Mouse (Mus musculus): ENCODE data around the gene Tas1r3.

The Tas1r3 gene

DNA sequence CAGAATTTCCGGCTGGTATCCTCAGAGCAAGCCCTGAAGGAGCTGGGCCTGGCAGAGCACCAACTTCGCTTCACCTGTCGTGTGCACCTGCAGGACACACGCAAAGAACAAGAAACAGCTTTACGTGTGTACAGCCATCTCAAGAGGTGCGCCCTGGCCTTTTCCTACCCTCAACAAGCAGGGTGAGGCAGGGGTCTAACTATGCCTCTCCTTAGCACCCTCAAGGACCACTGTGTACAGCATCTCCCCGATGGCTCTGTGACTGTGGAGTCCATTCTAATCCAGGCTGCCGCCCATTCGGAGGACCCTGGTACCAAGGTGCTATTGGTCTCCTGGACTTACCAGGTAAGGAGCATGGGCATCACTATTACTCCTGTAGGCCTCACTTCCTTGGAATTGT, 25.0 kb upstream of the Tas1r3 start:
- DNase-seq (ENCODE audit: inconsistent age in 2 of 2, low spot score in 1 of 2) = no peak

GRCm38 (mm10) chr4:155887674-155888073, 24.5 kb upstream of the Tas1r3 start:
- no peak for DNase-seq (ENCODE audit: inconsistent age in 2 of 2, low spot score in 1 of 2)

DNA sequence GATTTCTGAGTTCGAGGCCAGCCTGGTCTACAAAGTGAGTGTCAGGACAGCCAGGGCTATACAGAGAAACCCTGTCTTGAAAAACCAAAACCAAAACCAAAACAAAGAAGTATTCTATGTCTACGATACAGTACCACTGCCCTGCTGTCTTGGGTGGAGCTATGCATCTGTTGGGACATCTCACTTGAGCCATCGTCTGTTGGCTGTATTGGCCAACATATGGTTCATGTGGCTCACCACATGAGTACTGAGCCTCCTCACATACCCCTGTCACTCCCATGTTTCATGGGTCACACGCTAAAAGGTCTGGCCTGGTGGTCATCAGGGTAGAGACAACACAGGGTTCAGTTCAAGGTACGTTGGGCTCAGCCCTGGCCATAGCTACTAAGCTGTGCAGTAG, 23.2 kb upstream of the Tas1r3 start:
- no peak for DNase-seq (ENCODE audit: inconsistent age in 2 of 2, low spot score in 1 of 2)

GRCm38 (mm10) chr4:155883587-155883986, 20.4 kb upstream of the Tas1r3 start:
- no peak for DNase-seq (ENCODE audit: inconsistent age in 2 of 2, low spot score in 1 of 2)

GRCm38 (mm10) chr4:155871404-155871803, 8.2 kb upstream of the Tas1r3 start:
- DNase-seq (ENCODE audit: inconsistent age in 2 of 2, low spot score in 1 of 2) = no peak

DNA sequence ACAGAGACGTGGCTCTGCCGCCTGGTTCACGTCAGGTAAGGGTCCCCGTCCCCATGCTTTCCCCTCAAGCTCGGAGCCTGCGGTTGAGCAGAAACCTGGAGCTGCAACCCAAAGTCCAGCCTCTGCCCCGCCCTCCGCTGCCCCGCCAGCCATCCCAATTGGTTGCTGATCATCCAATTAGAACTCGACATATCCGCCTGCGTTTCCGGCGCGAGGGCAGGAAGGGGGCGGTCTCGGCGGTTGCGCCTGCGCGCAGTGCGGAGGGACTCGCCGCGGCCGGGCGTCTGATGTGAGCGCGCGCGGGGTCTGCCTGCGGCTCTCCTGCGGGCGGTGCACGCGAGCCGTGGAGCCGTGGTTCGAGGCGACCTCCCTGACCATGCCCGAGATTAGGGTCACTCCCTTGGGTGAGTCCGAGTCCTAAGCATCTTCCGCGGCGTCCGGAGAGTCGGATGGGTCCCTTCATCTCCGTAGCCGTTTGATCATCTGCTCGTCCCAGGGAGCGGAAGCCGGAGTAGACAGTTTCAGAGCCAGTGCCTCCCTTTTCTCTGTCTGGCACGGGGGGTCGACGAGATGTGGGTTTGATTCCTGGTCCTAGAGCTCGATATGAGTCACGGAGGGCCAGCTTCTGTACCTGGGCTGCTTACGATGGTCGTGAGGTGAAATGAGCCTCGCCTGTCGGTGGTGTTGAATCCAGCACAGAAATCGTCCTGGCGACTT, 6.3 kb upstream of the Tas1r3 start, which contains the start of the genes Cptp and Ints11:
Gene Cptp (minus strand): TSS at position 124 of the 717 bp plus-strand sequence.
Gene Ints11 (plus strand): TSS at position 230 of the 717 bp plus-strand sequence.
- peak; percentile 98 to 99 for DNase-seq (ENCODE audit: inconsistent age in 2 of 2, low spot score in 1 of 2)

DNA sequence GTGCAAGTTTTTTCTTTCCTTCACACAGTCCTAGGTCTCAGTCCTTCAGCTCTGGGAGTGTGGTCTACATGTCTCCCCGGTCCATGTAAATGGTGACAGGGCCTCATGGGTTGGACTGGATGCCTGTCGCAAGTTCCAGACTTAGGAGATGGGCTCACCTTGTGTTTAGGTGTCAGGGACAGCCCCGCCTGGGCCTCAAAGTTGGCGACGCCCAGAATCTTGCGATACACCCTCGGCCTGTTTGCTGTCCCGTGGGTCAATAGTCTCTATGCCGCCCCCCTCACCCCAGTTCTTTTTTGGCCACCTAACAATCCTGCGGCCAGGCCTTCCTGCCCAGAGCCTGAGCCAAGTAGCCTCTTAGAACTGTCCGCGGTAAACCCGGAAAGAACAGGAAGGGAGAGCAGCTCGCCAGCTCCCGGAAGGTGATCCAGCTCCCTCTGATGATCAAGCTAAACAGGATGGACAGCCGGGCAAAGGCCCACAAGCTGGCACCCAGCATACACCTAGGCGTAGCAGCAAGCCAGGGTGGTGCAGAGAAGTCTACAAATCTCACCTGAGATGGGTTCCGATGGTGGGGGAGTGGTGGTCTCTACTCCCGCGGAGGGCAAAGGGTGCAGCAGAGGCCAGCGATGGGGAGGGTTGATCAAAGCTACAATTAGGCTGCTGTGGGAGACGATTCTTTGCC, 5.6 kb upstream of the Tas1r3 start:
- DNase-seq (ENCODE audit: inconsistent age in 2 of 2, low spot score in 1 of 2) = peak in 1 of 2 experiments; percentile 37

- peak in 1 of 2 experiments; percentile 36 for DNase-seq (ENCODE audit: inconsistent age in 2 of 2, low spot score in 1 of 2)
Measured at GRCm38 (mm10) chr4:155861787-155862186, 1.4 kb downstream of the Tas1r3 start.

DNA sequence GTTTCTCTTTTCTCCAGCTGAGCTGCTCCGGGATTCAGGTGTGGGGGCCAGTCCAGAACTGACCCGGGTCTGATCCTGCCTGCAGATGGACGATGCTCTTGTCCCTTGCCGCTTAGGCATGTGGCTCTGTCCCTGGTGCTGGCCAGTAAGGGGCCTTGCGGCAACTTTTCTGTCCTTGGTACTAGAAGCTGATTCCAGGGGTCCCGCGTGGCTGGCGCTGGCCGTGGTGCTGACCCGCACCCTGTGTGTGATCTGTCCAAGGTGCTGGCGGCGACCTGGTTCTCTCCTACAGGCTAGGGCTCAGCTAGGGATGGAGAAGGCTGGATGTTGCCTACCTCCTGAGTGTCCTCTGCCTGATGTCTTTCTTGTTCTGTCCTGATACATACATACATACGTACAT, 3.8 kb downstream of the Tas1r3 start:
- peak; percentile 50 to 69 for DNase-seq (ENCODE audit: inconsistent age in 2 of 2, low spot score in 1 of 2)

- DNase-seq (ENCODE audit: inconsistent age in 2 of 2, low spot score in 1 of 2) = no peak
Measured at GRCm38 (mm10) chr4:155856881-155857280, 6.3 kb downstream of the Tas1r3 start.

- DNase-seq (ENCODE audit: inconsistent age in 2 of 2, low spot score in 1 of 2) = no peak
Measured at GRCm38 (mm10) chr4:155856071-155856470, 7.1 kb downstream of the Tas1r3 start.

DNA sequence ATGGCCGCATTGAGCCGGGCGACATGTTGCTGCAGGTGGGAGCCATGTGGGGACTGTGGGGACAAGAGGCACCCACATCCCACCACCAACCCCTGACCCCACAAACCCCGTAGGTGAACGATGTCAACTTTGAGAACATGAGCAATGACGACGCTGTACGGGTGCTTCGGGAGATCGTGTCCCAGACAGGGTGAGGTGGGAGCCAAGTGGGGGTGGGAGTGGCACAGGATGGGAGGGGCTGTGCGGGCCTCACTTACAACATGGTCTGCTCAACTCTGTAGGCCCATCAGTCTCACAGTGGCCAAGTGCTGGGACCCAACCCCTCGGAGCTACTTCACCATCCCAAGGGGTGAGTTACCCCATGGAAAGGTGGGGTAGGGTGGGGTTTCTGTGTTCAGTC, 8.2 kb downstream of the Tas1r3 start:
- DNase-seq (ENCODE audit: inconsistent age in 2 of 2, low spot score in 1 of 2) = no peak

DNA sequence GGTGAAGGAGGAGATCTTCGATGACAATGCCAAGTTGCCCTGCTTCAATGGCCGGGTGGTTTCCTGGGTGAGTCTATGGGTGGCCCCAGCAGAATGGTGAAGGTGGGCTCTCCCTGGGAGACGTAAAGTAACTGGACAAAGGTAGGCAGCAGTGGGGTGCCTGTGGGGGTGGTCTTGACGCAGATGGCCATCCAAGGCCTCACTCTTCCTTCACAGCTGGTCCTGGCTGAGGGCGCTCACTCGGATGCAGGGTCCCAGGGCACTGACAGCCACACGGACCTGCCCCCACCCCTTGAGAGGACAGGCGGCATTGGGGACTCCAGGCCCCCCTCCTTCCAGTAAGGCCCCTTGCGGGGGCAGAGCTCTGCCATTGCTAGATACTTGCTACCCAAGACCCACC, 9.7 kb downstream of the Tas1r3 start:
- no peak for DNase-seq (ENCODE audit: inconsistent age in 2 of 2, low spot score in 1 of 2)

- DNase-seq (ENCODE audit: inconsistent age in 2 of 2, low spot score in 1 of 2) = peak in 1 of 2 experiments; percentile 67
Measured at GRCm38 (mm10) chr4:155851951-155852411, 11.2 kb downstream of the Tas1r3 start.

- peak in 1 of 2 experiments; percentile 86 for DNase-seq (ENCODE audit: inconsistent age in 2 of 2, low spot score in 1 of 2)
Measured at GRCm38 (mm10) chr4:155851368-155851767, 11.8 kb downstream of the Tas1r3 start.

DNA sequence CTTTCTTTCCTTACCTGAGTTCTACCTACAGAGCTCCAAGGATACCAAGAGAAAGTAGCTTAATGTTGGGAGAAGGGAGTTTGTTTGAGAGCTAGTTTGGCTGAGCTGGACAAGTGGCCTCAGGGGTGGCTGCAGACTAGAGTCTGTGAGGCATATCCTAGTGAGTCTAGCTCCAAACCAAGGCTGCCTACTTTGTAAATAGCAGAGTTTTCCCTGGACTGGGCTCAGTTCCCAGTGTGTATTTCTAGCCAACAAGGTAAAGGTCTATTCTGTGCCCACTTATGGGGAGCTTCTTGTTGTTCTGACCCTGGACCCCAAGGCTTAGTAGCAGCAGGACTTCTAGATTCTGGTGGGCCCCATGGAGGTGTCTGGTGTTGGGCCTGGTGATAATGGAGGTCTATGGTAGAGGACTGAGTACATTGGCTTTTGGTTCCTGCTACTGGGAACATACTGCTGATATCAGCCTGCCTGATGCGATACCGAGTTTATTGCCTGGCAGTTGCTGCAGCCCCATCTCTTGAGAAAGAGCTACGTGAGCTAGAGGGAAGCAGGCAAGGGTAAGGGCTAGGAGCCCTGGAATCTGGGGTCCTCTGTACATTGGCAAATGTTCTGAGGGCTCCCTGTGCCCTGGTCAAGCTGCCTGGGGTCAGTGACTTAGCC, 13.2 kb downstream of the Tas1r3 start:
- DNase-seq (ENCODE audit: inconsistent age in 2 of 2, low spot score in 1 of 2) = no peak

DNA sequence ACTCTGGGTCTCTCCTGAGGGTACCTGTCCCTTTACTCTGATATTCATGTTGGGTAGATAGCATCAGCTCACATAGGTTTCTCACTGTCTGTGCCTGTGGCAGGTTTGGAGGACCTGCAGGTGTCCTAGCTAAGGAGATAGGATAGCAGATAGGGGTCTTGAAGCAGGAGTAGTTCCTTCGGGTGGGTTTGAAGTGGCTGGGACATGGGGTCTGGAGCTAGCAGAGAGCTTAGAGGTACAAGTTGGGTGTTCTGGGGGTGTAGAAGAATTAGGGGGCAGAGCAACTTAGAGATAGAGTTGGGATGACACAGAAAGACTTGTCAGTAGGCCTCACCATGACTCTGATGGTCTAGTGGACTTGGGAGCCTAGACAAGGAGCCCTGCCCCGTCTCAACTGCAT, 13.8 kb downstream of the Tas1r3 start:
- no peak for DNase-seq (ENCODE audit: inconsistent age in 2 of 2, low spot score in 1 of 2)

DNA sequence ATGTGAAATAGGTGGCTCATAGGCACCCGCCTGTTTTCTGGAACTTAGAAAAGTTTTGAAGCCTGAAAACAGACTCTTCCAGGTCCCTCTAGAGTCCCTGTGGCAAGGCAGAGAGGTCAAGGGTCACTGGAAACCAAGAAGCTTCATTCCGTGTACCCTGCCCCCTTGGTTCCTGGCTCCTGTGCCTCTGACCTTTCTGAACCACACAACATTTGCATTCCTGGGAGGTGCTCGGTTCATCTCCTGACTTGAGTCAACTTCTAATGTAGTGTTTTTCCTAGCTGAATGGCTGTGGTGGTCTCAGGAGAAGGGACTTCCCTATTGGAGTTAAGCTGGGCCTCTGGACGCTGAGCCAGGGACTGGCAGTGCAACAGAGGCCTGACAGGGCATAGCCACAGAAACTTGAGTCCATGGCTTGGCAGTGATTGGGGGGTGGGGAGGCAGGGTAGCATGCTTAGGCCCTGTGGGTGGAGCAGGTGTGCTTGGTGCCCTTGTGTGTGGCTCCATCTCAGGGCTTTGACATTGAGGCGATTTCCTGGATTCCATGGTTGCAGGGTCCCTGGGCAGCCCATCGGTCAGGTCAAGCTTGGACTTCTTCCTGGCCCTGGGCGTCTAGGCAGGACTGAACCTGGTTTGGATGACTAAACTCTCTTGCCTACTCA, 14.6 kb downstream of the Tas1r3 start:
- DNase-seq (ENCODE audit: inconsistent age in 2 of 2, low spot score in 1 of 2) = peak in 1 of 2 experiments; percentile 59

- peak in 1 of 2 experiments; percentile 63 for DNase-seq (ENCODE audit: inconsistent age in 2 of 2, low spot score in 1 of 2)
Measured at GRCm38 (mm10) chr4:155847591-155848352, 15.4 kb downstream of the Tas1r3 start.

DNA sequence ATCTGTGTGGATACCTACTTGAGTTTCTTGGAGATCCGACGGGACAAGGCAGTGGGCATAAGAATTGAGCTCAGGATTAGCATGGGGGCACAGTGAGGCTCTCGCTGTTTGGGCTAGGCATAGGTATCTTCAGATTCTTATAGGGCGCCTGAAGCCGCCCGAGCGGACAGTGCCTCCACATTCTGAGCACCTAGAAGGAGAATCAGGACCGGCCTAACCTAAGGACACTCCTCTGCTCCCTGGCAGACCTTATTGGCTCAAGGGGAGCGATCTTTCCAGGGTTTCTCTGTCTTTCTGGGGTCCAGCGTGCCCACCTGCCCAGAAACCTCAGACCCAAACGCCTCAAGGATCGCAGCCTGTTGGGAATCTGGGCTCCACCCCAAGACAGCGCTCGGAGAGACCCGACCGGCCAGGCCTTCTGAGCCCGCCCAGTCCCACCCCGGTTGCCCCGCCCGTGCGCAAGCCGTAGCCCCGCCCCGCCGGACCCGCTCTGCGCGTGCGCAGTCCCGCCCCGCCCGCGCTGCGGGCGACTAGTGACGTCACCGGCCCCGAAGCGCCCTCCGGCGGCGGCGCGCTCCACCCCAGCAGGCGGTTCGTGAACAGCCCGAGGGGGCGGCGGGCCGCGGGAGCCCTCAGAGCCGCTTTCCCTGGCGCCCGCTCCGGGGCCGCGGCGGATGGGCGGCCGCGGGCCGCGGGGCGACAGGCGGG, 16.1 kb downstream of the Tas1r3 start, which contains the start of gene Dvl1:
Gene Dvl1 (plus strand): TSS at position 532 of the 708 bp plus-strand sequence.
- DNase-seq (ENCODE audit: inconsistent age in 2 of 2, low spot score in 1 of 2) = peak; percentile 95 to 98
